Mouse (Mus musculus): Measurements from ENCODE around the gene Retnlg.

DNA sequence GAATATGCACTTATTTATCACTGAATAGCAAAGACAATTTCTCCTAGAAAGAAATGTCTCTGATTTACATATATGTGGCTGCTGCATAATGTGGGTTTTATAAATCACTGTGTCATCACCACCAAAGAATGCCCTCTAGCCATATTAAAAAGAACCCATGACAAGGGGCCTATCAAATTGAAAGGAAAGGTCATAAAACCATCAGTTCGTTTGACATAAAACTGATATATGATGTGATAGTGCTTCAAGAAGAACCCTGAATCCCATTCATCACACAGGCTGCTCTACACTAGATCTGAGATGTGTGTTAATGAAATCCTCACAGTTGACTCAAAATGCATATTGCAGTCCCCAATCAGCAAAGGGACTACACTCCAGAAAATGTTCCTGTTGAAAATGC, 27.4 kb downstream of the Retnlg start:
- TF ChIP-seq CTCF (IDR thresholded peaks at IDR 0.05; ENCODE audit: low read depth, low read length) (no peak), POLR2A (IDR thresholded peaks at IDR 0.05; ENCODE audit: insufficient read depth, low read length) (no peak), EP300 (IDR thresholded peaks at IDR 0.05; ENCODE audit: insufficient read depth, low read depth, low read length) (no peak)

Data from ES-Bruce4 (cell line).